Mouse (Mus musculus) spleen, adult 2 months (tissue): ENCODE data around the gene Fam207a.

Experiments
- CTCF ChIP-seq: fragments of 200-500 bp; IDR thresholded peaks from 2 replicates; pipeline ENCODE4 v1.5.1; 2011; ENCODE audit warnings: mild to moderate bottlenecking, inconsistent platforms; ENCODE audit not compliant: insufficient read depth, insufficient read length, insufficient replicate concordance; ENCODE audit errors: extremely low read depth
- POLR2A ChIP-seq: fragments of 200-500 bp; IDR thresholded peaks from 2 replicates; pipeline ENCODE4 v1.6.1; 2011; ENCODE audit warnings: low read depth, low read length, inconsistent platforms

- TF ChIP-seq POLR2A, result no peak
- no peak for TF ChIP-seq CTCF
Observed at GRCm38 (mm10) chr10:77506961-77507577, 8.5 kb downstream of the Fam207a start.
